Mouse (Mus musculus) c-Kit-positive CD71-positive TER-119-positive erythroid progenitor cells, embryonic 14.5 days (primary cell): ENCODE results near the gene Vps9d1.

Experiments used
- DNase-seq: peaks from one replicate; pipeline ENCODE4 v3.0.0-alpha.2; 2013; ENCODE audit warnings: low spot score

The Vps9d1 gene

DNA sequence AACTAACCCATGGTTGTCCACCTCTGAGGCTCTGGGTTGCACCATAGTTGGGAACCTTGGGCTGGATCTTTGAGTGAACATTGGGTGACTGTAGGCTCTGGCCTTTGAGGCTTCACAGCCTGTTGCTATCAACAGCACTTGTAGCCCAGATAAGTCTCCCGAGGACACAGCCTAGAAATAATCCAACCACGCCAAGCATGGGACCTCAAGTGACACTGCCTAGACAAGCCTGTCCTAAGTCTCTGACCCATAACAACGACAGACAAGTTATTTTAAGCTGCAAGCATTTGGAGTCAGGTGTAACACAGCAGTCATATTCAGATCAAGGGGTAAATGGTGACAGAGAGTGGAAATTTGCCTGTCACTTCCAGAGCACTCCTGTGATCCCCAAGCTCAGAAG lies 38.7 kb downstream of the Vps9d1 start:
- no peak for DNase-seq

GRCm38 (mm10) chr8:123213118-123213772 lies 40.9 kb downstream of the Vps9d1 start:
- no peak for DNase-seq

- DNase-seq, result peak; percentile 89
Observed at GRCm38 (mm10) chr8:123212321-123213117, 41.6 kb downstream of the Vps9d1 start, which contains the start of the genes Chmp1a and Spata33. TSS of gene Chmp1a (minus strand) at chr8:123212763. TSS of gene Spata33 (plus strand) at chr8:123212832.

DNA sequence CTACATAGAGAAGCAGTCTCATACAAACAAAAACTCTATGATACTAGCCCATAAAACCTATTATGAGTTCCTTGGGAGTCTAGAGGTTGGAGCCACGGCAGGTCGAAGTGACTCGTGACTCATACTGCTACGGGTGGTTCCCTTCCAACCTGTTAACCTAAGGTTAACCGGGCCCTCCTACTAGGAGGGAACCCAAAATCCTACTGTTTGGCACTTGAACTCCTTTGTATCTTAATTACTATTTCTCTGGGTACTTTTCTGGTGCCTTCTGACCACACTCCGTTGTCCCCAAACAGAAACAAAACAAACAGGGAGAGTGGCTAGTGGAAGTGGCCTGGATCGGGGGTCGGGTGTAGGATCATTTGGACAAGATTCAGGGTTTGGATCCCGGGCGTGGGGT lies 42.3 kb downstream of the Vps9d1 start:
- DNase-seq, result no peak

- DNase-seq, result no peak
Observed at GRCm38 (mm10) chr8:123203571-123203970, 50.6 kb downstream of the Vps9d1 start.

DNA sequence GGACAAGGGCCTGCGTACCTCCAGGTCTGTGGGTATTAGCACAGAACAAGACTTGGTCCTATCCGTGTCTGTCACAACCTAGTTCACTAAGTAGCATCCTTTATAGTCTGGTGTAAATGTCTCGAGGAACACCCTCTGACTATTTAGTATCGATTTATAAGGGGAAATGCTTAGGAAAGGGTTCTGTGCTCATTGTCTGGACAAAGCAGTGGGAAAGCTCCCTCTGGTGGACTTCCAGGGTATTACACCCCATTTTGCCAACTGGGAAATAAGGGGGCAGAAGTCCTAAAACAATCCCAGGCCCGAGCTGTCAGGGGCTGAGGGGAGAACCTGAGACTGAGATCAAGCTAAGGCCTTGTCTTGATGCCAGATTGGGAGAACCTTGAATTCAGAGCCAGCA lies 51.9 kb downstream of the Vps9d1 start:
- peak; percentile 74 for DNase-seq

GRCm38 (mm10) chr8:123199864-123200263 lies 54.3 kb downstream of the Vps9d1 start:
- no peak for DNase-seq

DNA sequence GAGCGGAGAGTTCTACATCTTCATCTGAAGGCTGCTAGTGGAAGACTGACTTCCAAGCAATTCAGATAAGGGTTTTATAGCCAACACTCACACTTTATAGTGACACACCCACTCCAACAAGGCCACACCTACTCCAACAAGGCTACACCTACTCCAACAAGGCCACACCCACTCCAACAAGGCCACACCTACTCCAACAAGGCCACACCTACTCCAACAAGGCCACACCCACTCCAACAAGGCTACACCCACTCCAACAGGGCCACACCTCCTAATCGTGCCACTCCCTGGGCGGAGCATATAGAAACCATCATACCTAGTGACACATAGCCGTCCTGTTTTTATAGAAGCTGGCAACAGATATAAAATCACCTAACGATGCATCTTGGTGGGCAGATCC lies 57.1 kb downstream of the Vps9d1 start:
- peak; percentile 66 for DNase-seq

DNA sequence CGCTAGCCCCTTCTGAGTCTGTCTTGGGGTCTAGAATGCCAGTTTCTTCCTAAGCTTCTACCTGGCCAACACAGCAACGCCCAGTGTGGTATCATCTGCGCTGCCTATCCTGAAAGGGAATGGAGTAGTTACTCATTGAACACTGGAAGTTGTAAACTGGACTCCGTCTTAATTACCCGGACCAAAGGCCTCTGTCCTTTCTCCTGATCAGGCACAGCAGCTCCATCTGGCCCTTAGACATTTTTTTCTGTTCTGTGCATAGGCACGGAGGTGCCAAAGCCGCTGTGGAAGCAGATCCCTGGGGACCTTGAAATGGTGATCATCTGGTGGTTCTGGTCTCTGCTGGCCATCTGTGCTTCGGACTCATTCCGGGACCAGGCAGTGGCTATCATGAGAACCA lies 60.4 kb downstream of the Vps9d1 start:
- no peak for DNase-seq
